ENCODE assay signal across 9 mouse cellular contexts in genomic region chr1:66895837-66896118, GRCm38 (mm10). TPM values are rescaled to one million over a fixed set of nuclear protein-coding genes. Genes with fewer than 3 reads are reported as not detected.
A peak's percentile ranks its signal among the peaks of the same experiment; 100 is the strongest.
DNase-seq lines count a peak whose midpoint lies in the region; ATAC-seq and TF ChIP-seq lines count a peak whose summit lies in the region.
"Had no signal": no experiment of that assay in that cellular context is flagged by ENCODE, and none has a peak within 500 bp of the region (broad histone marks: within the 10 kb centered on the region; RNA-seq: fewer than 3 reads in every experiment).

No protein-coding gene starts in this region.

- peak overlapping the region in 1 of 2 experiments; percentile 5; a peak in 1 of 4 replicates for H3K4me3 ChIP-seq in heart, embryonic 14.5 days (ENCODE audit: control insufficient read depth in 1 of 2, insufficient read depth in 1 of 2, low read depth in 1 of 2, low read length in 2 of 2)
- H3K4me3 ChIP-seq in kidney, embryonic 16.5 days (ENCODE audit: low read length), result peak overlapping the region; percentile 13
- 0 out of 2 replicates have a peak overlapping the region, but pooled peaks have one; percentile 0 for H3K4me3 ChIP-seq in limb, embryonic 14.5 days (replicated peaks; ENCODE audit: low read length)
- H3K4me3 ChIP-seq in midbrain, postnatal 0 days (ENCODE audit: low read depth, low read length), result no peak overlapping the region
- H3K4me3 ChIP-seq: erythroblast, embryonic 14.5 days had no signal

- H3K36me3 ChIP-seq in heart, embryonic 14.5 days (ENCODE audit: control insufficient read depth, insufficient read depth, low read length), result no peaks in the 10 kb centered on the region
- H3K36me3 ChIP-seq in kidney, embryonic 16.5 days (ENCODE audit: insufficient read depth, low read length), result no peaks in the 10 kb centered on the region
- no peaks in the 10 kb centered on the region for H3K36me3 ChIP-seq in limb, embryonic 14.5 days (ENCODE audit: control insufficient read depth, insufficient read depth, low read length)
- H3K36me3 ChIP-seq in midbrain, postnatal 0 days (ENCODE audit: insufficient read depth, low read length), result no peaks in the 10 kb centered on the region

- peak overlapping the region; percentile 32; the same call in 1 of the 2 replicates for H3K9ac ChIP-seq in heart, embryonic 14.5 days (ENCODE audit: low read length)
- H3K9ac ChIP-seq in kidney, embryonic 16.5 days (replicated peaks; ENCODE audit: low read length), result no peak overlapping the region
- H3K9ac ChIP-seq in limb, embryonic 14.5 days (ENCODE audit: low read depth, low read length, severe bottlenecking), result 0 out of 2 replicates have a peak overlapping the region, but pooled peaks have one; percentile 1
- no peak overlapping the region for H3K9ac ChIP-seq in midbrain, postnatal 0 days (replicated peaks; ENCODE audit: low read length, poor library complexity, severe bottlenecking)

- no peaks in the 10 kb centered on the region for H3K27me3 ChIP-seq in heart, embryonic 14.5 days (ENCODE audit: control insufficient read depth, insufficient read depth, low read length)
- H3K27me3 ChIP-seq in kidney, embryonic 16.5 days (ENCODE audit: insufficient read depth, low read length), result no peaks in the 10 kb centered on the region
- H3K27me3 ChIP-seq in limb, embryonic 14.5 days (ENCODE audit: control insufficient read depth, insufficient read depth, low read length), result no peaks in the 10 kb centered on the region
- H3K27me3 ChIP-seq in midbrain, postnatal 0 days (ENCODE audit: insufficient read depth, low read length), result no peaks in the 10 kb centered on the region

- peak; percentile 76 for ATAC-seq in heart, embryonic 14.5 days (ENCODE audit: insufficient number of reproducible peaks, insufficient read depth, low FRiP score, low read depth)
- ATAC-seq in kidney, embryonic 16.5 days (ENCODE audit: low FRiP score, low TSS enrichment), result peak; percentile 87
- peak; percentile 74; the same call in 1 of the 2 replicates for ATAC-seq in limb, embryonic 14.5 days (ENCODE audit: low FRiP score, low read depth)
- ATAC-seq in midbrain, postnatal 0 days (ENCODE audit: low FRiP score), result peak; percentile 81
- no peak for ATAC-seq in monocyte, adult 5-6 weeks (replicated peaks; ENCODE audit: insufficient number of reproducible peaks, low FRiP score, low TSS enrichment, poor library complexity, severe bottlenecking)

- peak overlapping the region; percentile 55 for H3K4me2 ChIP-seq in heart, embryonic 14.5 days (ENCODE audit: low read length)
- H3K4me2 ChIP-seq in kidney, embryonic 16.5 days (replicated peaks; ENCODE audit: low read depth, low read length), result peak overlapping the region; percentile 45
- H3K4me2 ChIP-seq in limb, embryonic 14.5 days (replicated peaks; ENCODE audit: low read depth, low read length, severe bottlenecking), result peak overlapping the region; percentile 25
- H3K4me2 ChIP-seq in midbrain, postnatal 0 days (ENCODE audit: low read depth, low read length, poor library complexity, severe bottlenecking), result peak overlapping the region; percentile 20; the same call in 1 of the 2 replicates

- TF ChIP-seq POLR2A in limb, embryonic 14.5 days (IDR thresholded peaks at IDR 0.05; ENCODE audit: borderline replicate concordance, extremely low read depth, insufficient read depth, insufficient read length), result no peak

- TF ChIP-seq CTCF in midbrain, postnatal 0 days (IDR thresholded peaks at IDR 0.05), result peak; percentile 79

- H3K9me3 ChIP-seq in heart, embryonic 14.5 days (ENCODE audit: control insufficient read depth, low read length), result no peaks in the 10 kb centered on the region
- no peaks in the 10 kb centered on the region for H3K9me3 ChIP-seq in kidney, embryonic 16.5 days (ENCODE audit: low read length)
- no peaks in the 10 kb centered on the region for H3K9me3 ChIP-seq in limb, embryonic 14.5 days (ENCODE audit: control insufficient read depth, low read length)
- no peaks in the 10 kb centered on the region for H3K9me3 ChIP-seq in midbrain, postnatal 0 days (ENCODE audit: low read length)

- DNase-seq in 3T3-L1 (ENCODE audit: low read depth, low spot score) (peak; percentile 75), ES-CJ7 (ENCODE audit: low read depth, low spot score) (peak; percentile 66)
- DNase-seq in embryo, embryonic 10 days (ENCODE audit: low spot score), result peak; percentile 67
- DNase-seq in limb, embryonic 14.5 days (ENCODE audit: low spot score), result peak; percentile 83
- peak; percentile 81 for DNase-seq in midbrain, postnatal 0 days (ENCODE audit: low spot score)

- H3K27ac ChIP-seq in heart, embryonic 14.5 days (replicated peaks in 1 of 2; ENCODE audit: control insufficient read depth in 1 of 2, insufficient read depth in 1 of 2, low read depth in 2 of 2, low read length in 2 of 2), result no peak overlapping the region
- H3K27ac ChIP-seq in kidney, embryonic 16.5 days (ENCODE audit: low read length), result no peak overlapping the region
- no peak overlapping the region for H3K27ac ChIP-seq in limb, embryonic 14.5 days (replicated peaks; ENCODE audit: low read depth, low read length)
- no peak overlapping the region for H3K27ac ChIP-seq in midbrain, postnatal 0 days (ENCODE audit: low read depth, low read length)

- H3K4me1 ChIP-seq in heart, embryonic 14.5 days (ENCODE audit: control insufficient read depth in 2 of 2, insufficient read depth in 2 of 2, low read length in 2 of 2), result peaks cover 2 to 19% of the 10 kb centered on the region in 2 experiments; a peak in 3 of 4 replicates
- H3K4me1 ChIP-seq in kidney, embryonic 16.5 days (ENCODE audit: insufficient read depth, low read length), result 0 out of 2 replicates have a peak, but pooled peaks cover 3% of the 10 kb centered on the region
- H3K4me1 ChIP-seq in limb, embryonic 14.5 days (ENCODE audit: control insufficient read depth, insufficient read depth, low read length), result peaks cover 17% of the 10 kb centered on the region
- 0 out of 2 replicates have a peak, but pooled peaks cover 4% of the 10 kb centered on the region for H3K4me1 ChIP-seq in midbrain, postnatal 0 days (ENCODE audit: insufficient read depth, low read length)

RNA-seq across cellular contexts. Expression of gene Acadl, which starts 32.7 kb away (rescaled TPM):
- 720 and 759 TPM in 2 replicates for polyA plus RNA-seq in heart, embryonic 14.5 days (2014; fragmentation: Nextera tagmentation; extraction: Ambion mirVana)
- polyA plus RNA-seq in kidney, embryonic 16.5 days (2015; fragmentation: Nextera tagmentation; extraction: Ambion mirVana), result 144 and 161 TPM in 2 replicates
- polyA plus RNA-seq in limb, embryonic 14.5 days (2012; rRNA removed), result 20.3 and 32.4 TPM in 2 replicates
- 78.7 and 86.0 TPM in 2 replicates for polyA plus RNA-seq in limb, embryonic 14.5 days (2014; fragmentation: Nextera tagmentation; extraction: Ambion mirVana)
- total RNA-seq in midbrain, postnatal 0 days (2014; rRNA removed), result 5.4 and 5.8 TPM in 2 replicates
- 55.4 and 59.5 TPM in 2 replicates for polyA plus RNA-seq in midbrain, postnatal 0 days (2015; fragmentation: Nextera tagmentation; extraction: Ambion mirVana)
- 28.7 to 44.7 TPM (median 42.2 TPM) in 3 replicates for total RNA-seq in monocyte, adult 5-6 weeks (2017)

RNA-seq across cellular contexts. Expression of gene Myl1, which starts 49.4 kb away (rescaled TPM):
- 491 and 610 TPM in 2 replicates for polyA plus RNA-seq in heart, embryonic 14.5 days (2014; fragmentation: Nextera tagmentation; extraction: Ambion mirVana)
- 27.2 and 28.1 TPM in 2 replicates for polyA plus RNA-seq in kidney, embryonic 16.5 days (2015; fragmentation: Nextera tagmentation; extraction: Ambion mirVana)
- polyA plus RNA-seq in limb, embryonic 14.5 days (2012; rRNA removed), result 125 and 193 TPM in 2 replicates
- polyA plus RNA-seq in limb, embryonic 14.5 days (2014; fragmentation: Nextera tagmentation; extraction: Ambion mirVana), result 463 and 677 TPM in 2 replicates
- 0.38 and 2.6 TPM in 2 replicates for total RNA-seq in midbrain, postnatal 0 days (2014; rRNA removed)
- 0.43 and 1.3 TPM in 2 replicates for polyA plus RNA-seq in midbrain, postnatal 0 days (2015; fragmentation: Nextera tagmentation; extraction: Ambion mirVana)
- not detected in 3 replicates for total RNA-seq in monocyte, adult 5-6 weeks (2017)
- polyA plus RNA-seq: erythroblast, embryonic 14.5 days had no signal

Comparison
In these comparisons a context has a peak if more than half of its experiments do, and no peak if none do; other contexts are left out.
1. H3K9ac ChIP-seq: peak in heart, embryonic 14.5 days (single experiment) and limb, embryonic 14.5 days (single experiment); none in kidney, embryonic 16.5 days (single experiment) and midbrain, postnatal 0 days (single experiment).
2. RNA of gene Myl1, which starts 49.4 kb away (polyA plus RNA-seq): 125 to 677 TPM in limb, embryonic 14.5 days, 491 to 610 TPM in heart, embryonic 14.5 days and 27.2 to 28.1 TPM in kidney, embryonic 16.5 days; 0.43 to 1.3 TPM in midbrain, postnatal 0 days; every median in the first group is over 10 times any median in the second.
3. Peak in every context shown above with its lines, with median percentiles within 50 percentile points of each other: DNase-seq and H3K4me2 ChIP-seq.